Mouse (Mus musculus) ES-E14 (cell line): ENCODE measurements around the gene Vsig10. TPM values are rescaled to one million over a fixed set of nuclear protein-coding genes. Genes with fewer than 3 reads are reported as not detected.
A peak's percentile ranks its signal among the peaks of the same experiment; 100 is the strongest.

Experiments used
- DNase-seq: peaks from one replicate; pipeline ENCODE4 v3.0.0-alpha.2; 2013; ENCODE audit warnings: low read depth, low spot score
- H3K27ac ChIP-seq: 2 replicates; pipeline ENCODE4 v1.5.1; 2012; ENCODE audit warnings: low read depth, mild to moderate bottlenecking, low read length, moderate library complexity, mixed read lengths; ENCODE audit not compliant: poor library complexity, insufficient read depth, severe bottlenecking
- H3K36me3 ChIP-seq: 2 replicates; pipeline ENCODE4 v1.6.1; 2012; ENCODE audit warnings: mild to moderate bottlenecking, low read length, moderate library complexity, mixed read lengths; ENCODE audit not compliant: control insufficient read depth, poor library complexity, insufficient read depth, severe bottlenecking
- H3K4me1 ChIP-seq, 2 experiments: fragments of 150-350 bp in 1 of 2; sonication (generic) in 1 of 2; 2 replicates each; pipeline ENCODE4 v1.6.1; 2012; ENCODE audit warnings: low read length in 2 of 2, mild to moderate bottlenecking in 1 of 2, mixed read lengths in 1 of 2; ENCODE audit not compliant: control insufficient read depth in 2 of 2, insufficient read depth in 2 of 2, poor library complexity in 1 of 2
- H3K4me3 ChIP-seq, 2 experiments: fragments of 150-350 bp in 1 of 2; sonication (generic) in 1 of 2; 2 replicates each; pipeline ENCODE4 v1.5.1; 2012; ENCODE audit warnings: low read length in 2 of 2, low read depth in 1 of 2, mild to moderate bottlenecking in 1 of 2, mixed read lengths in 1 of 2; ENCODE audit not compliant: insufficient read depth in 1 of 2, poor library complexity in 1 of 2, severe bottlenecking in 1 of 2
- H3K9ac ChIP-seq: 2 replicates; pipeline ENCODE4 v1.6.1; 2012; ENCODE audit warnings: low read depth, mild to moderate bottlenecking, low read length, mixed read lengths; ENCODE audit not compliant: poor library complexity, insufficient read depth, severe bottlenecking
- H3K9me3 ChIP-seq: fragments of 150-350 bp; sonication (generic); 2 replicates; pipeline ENCODE4 v1.6.1; 2012; ENCODE audit warnings: low read depth, mild to moderate bottlenecking, low read length; ENCODE audit not compliant: control insufficient read depth, insufficient read depth
- CHD2 ChIP-seq: IDR thresholded peaks from 2 replicates; pipeline ENCODE4 v1.6.1; 2014; ENCODE audit warnings: mild to moderate bottlenecking, low read depth, low read length, inconsistent platforms
- HCFC1 ChIP-seq: IDR thresholded peaks from 2 replicates; pipeline ENCODE4 v1.6.1; 2012; ENCODE audit warnings: low read length, inconsistent platforms, borderline replicate concordance; ENCODE audit not compliant: insufficient read depth
- MAFK ChIP-seq: IDR thresholded peaks from 2 replicates; pipeline ENCODE4 v1.6.1; 2014; ENCODE audit warnings: mild to moderate bottlenecking, low read depth, low read length, inconsistent platforms; ENCODE audit not compliant: insufficient read depth
- ZC3H11A ChIP-seq: IDR thresholded peaks from 2 replicates; pipeline ENCODE4 v1.6.1; 2012; ENCODE audit warnings: low read depth, mild to moderate bottlenecking, inconsistent platforms, low read length, borderline replicate concordance
- ZNF384 ChIP-seq: IDR thresholded peaks from 2 replicates; pipeline ENCODE4 v1.6.1; 2012; ENCODE audit warnings: low read depth, low read length, inconsistent platforms
- in situ Hi-C, 2 experiments: fragments of 600-800 bp; cut with MboI; formaldehyde crosslinking; loops; one replicate each; pipeline ENCODE4 v1.15.1; 2025; ENCODE audit warnings: low sequenced_read_pairs in 2 of 2, inconsistent platforms in 1 of 2; ENCODE audit not compliant: unreplicated experiment in 2 of 2
- total RNA-seq: library from RNA; depleted of rRNA; stranded (reverse); fragments of 300-350 nt; gene quantifications from 2 replicates; pipeline ENCODE4 v1.2.3, GENCODE M21; 2012; rRNA removed

Gene Vsig10
- 11.7 and 25.7 TPM in 2 replicates for total RNA-seq

- no peaks in the 10 kb centered on the region for H3K36me3 ChIP-seq
- H3K4me3 ChIP-seq: peak within 1 kb of the TSS; percentile 79 to 95
- peak within 1 kb of the TSS; percentile 77 for H3K9ac ChIP-seq
- DNase-seq: no peak
- no peaks in the 10 kb centered on the region for H3K9me3 ChIP-seq
- TF ChIP-seq MAFK: no peak
- TF ChIP-seq CHD2: no peak
- TF ChIP-seq ZC3H11A: no peak
- TF ChIP-seq HCFC1: no peak
- no peak for TF ChIP-seq ZNF384
- peaks cover 3 to 18% of the 10 kb centered on the region in 2 experiments; a peak in 2 of 4 replicates for H3K4me1 ChIP-seq
- in situ Hi-C loops: no loop called here
- H3K27ac ChIP-seq: 0 out of 2 replicates have a peak within 1 kb of the TSS, but pooled peaks have one; percentile 3
Measured at GRCm38 (mm10) chr5:117318741-117319629, at the start of gene Vsig10. Gene Vsig10 (plus strand): TSS chr5:117319083.

GRCm38 (mm10) chr5:117269395-117269794 lies 49.5 kb upstream of the Vsig10 start:
- DNase-seq: no peak
- in situ Hi-C loops: no loop called here
- Histone ChIP-seq H3K9me3 (no peaks in the 10 kb centered on the region), H3K36me3 (peaks cover 7% of the 10 kb centered on the region; the same call in 1 of the 2 replicates), H3K27ac (no peak overlapping the region), H3K4me3 (no peak overlapping the region), H3K9ac (no peak overlapping the region), H3K4me1 (no peaks in the 10 kb centered on the region)
- no peak for TF ChIP-seq HCFC1
- no peak for TF ChIP-seq ZC3H11A
- TF ChIP-seq MAFK: no peak
- TF ChIP-seq ZNF384: no peak
- no peak for TF ChIP-seq CHD2

GRCm38 (mm10) chr5:117271945-117272344 lies 46.9 kb upstream of the Vsig10 start:
- in situ Hi-C loops: no loop called here
- no peak overlapping the region for H3K4me3 ChIP-seq
- no peaks in the 10 kb centered on the region for H3K9me3 ChIP-seq
- TF ChIP-seq HCFC1: no peak
- no peak for TF ChIP-seq ZC3H11A
- no peak for TF ChIP-seq CHD2
- TF ChIP-seq MAFK: no peak
- TF ChIP-seq ZNF384: no peak
- DNase-seq: no peak
- no peaks in the 10 kb centered on the region for H3K4me1 ChIP-seq
- peaks cover 2% of the 10 kb centered on the region; the same call in 1 of the 2 replicates for H3K36me3 ChIP-seq
- no peak overlapping the region for H3K27ac ChIP-seq
- H3K9ac ChIP-seq: no peak overlapping the region

GRCm38 (mm10) chr5:117274817-117275216 lies 44.1 kb upstream of the Vsig10 start:
- no peak overlapping the region for H3K9ac ChIP-seq
- no peak overlapping the region for H3K27ac ChIP-seq
- H3K9me3 ChIP-seq: no peaks in the 10 kb centered on the region
- H3K4me1 ChIP-seq: peaks cover 0 to 2% of the 10 kb centered on the region in 2 experiments; a peak in 1 of 4 replicates
- in situ Hi-C loops: no loop called here
- peaks cover 2% of the 10 kb centered on the region; the same call in 1 of the 2 replicates for H3K36me3 ChIP-seq
- no peak overlapping the region for H3K4me3 ChIP-seq
- TF ChIP-seq HCFC1 (no peak), ZNF384 (no peak), CHD2 (no peak), ZC3H11A (no peak), MAFK (no peak)
- DNase-seq: no peak
